Mouse (Mus musculus): ENCODE results near the gene Arvcf. TPM values are rescaled to one million over a fixed set of nuclear protein-coding genes. Genes with fewer than 3 reads are reported as not detected.

The Arvcf gene
- polyA plus RNA-seq, 1 experiment from 2014 or later = 8.7 TPM

GRCm38 (mm10) chr16:18325741-18326140, 22.2 kb upstream of the Arvcf start:
- ATAC-seq (ENCODE audit: low FRiP score, low TSS enrichment) (no peak), DNase-seq (ENCODE audit: low spot score) (no peak)
- H3K4me2 ChIP-seq (replicated peaks; ENCODE audit: low read depth) = no peak overlapping the region
- H3K4me1 ChIP-seq (replicated peaks; ENCODE audit: control insufficient read depth, insufficient read depth) = no peaks in the 10 kb centered on the region
- TF ChIP-seq CTCF (IDR thresholded peaks at IDR 0.05; ENCODE audit: low read depth) (no peak), EP300 (optimal IDR thresholded peaks at IDR 0.05) (no peak)
- no peak overlapping the region for H3K27ac ChIP-seq (replicated peaks)
- no peaks in the 10 kb centered on the region for H3K36me3 ChIP-seq (ENCODE audit: control insufficient read depth, insufficient read depth, low read length)
- 65% methylated on average over 4 of the region's 4 CpGs for WGBS
- no peak overlapping the region for H3K9ac ChIP-seq (ENCODE audit: low read length)
- no peaks in the 10 kb centered on the region for H3K27me3 ChIP-seq (ENCODE audit: control insufficient read depth, insufficient read depth, low read length)
- H3K4me3 ChIP-seq (ENCODE audit: low read depth, low read length) = no peak overlapping the region
- no peaks in the 10 kb centered on the region for H3K9me3 ChIP-seq (ENCODE audit: control insufficient read depth, low read length)

- Histone ChIP-seq H3K4me1 (replicated peaks; ENCODE audit: control insufficient read depth, insufficient read depth) (no peaks in the 10 kb centered on the region), H3K4me3 (ENCODE audit: low read depth, low read length) (no peak overlapping the region), H3K9me3 (ENCODE audit: control insufficient read depth, low read length) (no peaks in the 10 kb centered on the region), H3K9ac (ENCODE audit: low read length) (no peak overlapping the region), H3K36me3 (ENCODE audit: control insufficient read depth, insufficient read depth, low read length) (no peaks in the 10 kb centered on the region), H3K27me3 (ENCODE audit: control insufficient read depth, insufficient read depth, low read length) (no peaks in the 10 kb centered on the region), H3K27ac (replicated peaks) (no peak overlapping the region), H3K4me2 (replicated peaks; ENCODE audit: low read depth) (no peak overlapping the region)
- TF ChIP-seq CTCF (IDR thresholded peaks at IDR 0.05; ENCODE audit: low read depth) = no peak
- TF ChIP-seq EP300 (optimal IDR thresholded peaks at IDR 0.05) = no peak
- WGBS = 94% methylated on average over 9 of the region's 9 CpGs
- DNase-seq (ENCODE audit: low spot score) (no peak), ATAC-seq (ENCODE audit: low FRiP score, low TSS enrichment) (no peak)
Observed at GRCm38 (mm10) chr16:18327936-18328335, 20.0 kb upstream of the Arvcf start.

- H3K4me3 ChIP-seq (ENCODE audit: low read depth, low read length) = no peak overlapping the region
- no peaks in the 10 kb centered on the region for H3K36me3 ChIP-seq (ENCODE audit: control insufficient read depth, insufficient read depth, low read length)
- H3K4me1 ChIP-seq (replicated peaks; ENCODE audit: control insufficient read depth, insufficient read depth) = no peaks in the 10 kb centered on the region
- no peaks in the 10 kb centered on the region for H3K9me3 ChIP-seq (ENCODE audit: control insufficient read depth, low read length)
- DNase-seq (ENCODE audit: low spot score) = no peak
- no peak overlapping the region for H3K9ac ChIP-seq (ENCODE audit: low read length)
- no peaks in the 10 kb centered on the region for H3K27me3 ChIP-seq (ENCODE audit: control insufficient read depth, insufficient read depth, low read length)
- 81% methylated on average over 1 of the region's 1 CpGs for WGBS
- TF ChIP-seq CTCF (IDR thresholded peaks at IDR 0.05; ENCODE audit: low read depth) (no peak), EP300 (optimal IDR thresholded peaks at IDR 0.05) (no peak)
- H3K27ac ChIP-seq (replicated peaks) = no peak overlapping the region
- H3K4me2 ChIP-seq (replicated peaks; ENCODE audit: low read depth) = no peak overlapping the region
- no peak for ATAC-seq (ENCODE audit: low FRiP score, low TSS enrichment)
Observed at GRCm38 (mm10) chr16:18328524-18328923, 19.5 kb upstream of the Arvcf start.

GRCm38 (mm10) chr16:18333976-18334375, 14.0 kb upstream of the Arvcf start:
- H3K4me1 ChIP-seq (replicated peaks; ENCODE audit: control insufficient read depth, insufficient read depth) = no peaks in the 10 kb centered on the region
- H3K9me3 ChIP-seq (ENCODE audit: control insufficient read depth, low read length) = no peaks in the 10 kb centered on the region
- H3K27ac ChIP-seq (replicated peaks) = no peak overlapping the region
- no peak overlapping the region for H3K9ac ChIP-seq (ENCODE audit: low read length)
- WGBS = 83% methylated on average over 3 of the region's 3 CpGs
- no peaks in the 10 kb centered on the region for H3K36me3 ChIP-seq (ENCODE audit: control insufficient read depth, insufficient read depth, low read length)
- no peak for TF ChIP-seq EP300 (optimal IDR thresholded peaks at IDR 0.05)
- no peak for TF ChIP-seq CTCF (IDR thresholded peaks at IDR 0.05; ENCODE audit: low read depth)
- DNase-seq (ENCODE audit: low spot score) (no peak), ATAC-seq (ENCODE audit: low FRiP score, low TSS enrichment) (no peak)
- H3K4me3 ChIP-seq (ENCODE audit: low read depth, low read length) = no peak overlapping the region
- H3K4me2 ChIP-seq (replicated peaks; ENCODE audit: low read depth) = no peak overlapping the region
- no peaks in the 10 kb centered on the region for H3K27me3 ChIP-seq (ENCODE audit: control insufficient read depth, insufficient read depth, low read length)

- H3K9me3 ChIP-seq (ENCODE audit: control insufficient read depth, low read length) = no peaks in the 10 kb centered on the region
- no peak for TF ChIP-seq EP300 (optimal IDR thresholded peaks at IDR 0.05)
- TF ChIP-seq CTCF (IDR thresholded peaks at IDR 0.05; ENCODE audit: low read depth) = no peak
- H3K4me3 ChIP-seq (ENCODE audit: low read depth, low read length) = no peak overlapping the region
- no peak overlapping the region for H3K27ac ChIP-seq (replicated peaks)
- no peaks in the 10 kb centered on the region for H3K27me3 ChIP-seq (ENCODE audit: control insufficient read depth, insufficient read depth, low read length)
- WGBS = 93% methylated on average over 3 of the region's 3 CpGs
- no peak for DNase-seq (ENCODE audit: low spot score)
- H3K9ac ChIP-seq (ENCODE audit: low read length) = no peak overlapping the region
- H3K4me2 ChIP-seq (replicated peaks; ENCODE audit: low read depth) = no peak overlapping the region
- H3K4me1 ChIP-seq (replicated peaks; ENCODE audit: control insufficient read depth, insufficient read depth) = no peaks in the 10 kb centered on the region
- no peak for ATAC-seq (ENCODE audit: low FRiP score, low TSS enrichment)
- no peaks in the 10 kb centered on the region for H3K36me3 ChIP-seq (ENCODE audit: control insufficient read depth, insufficient read depth, low read length)
Observed at GRCm38 (mm10) chr16:18335981-18336380, 12.0 kb upstream of the Arvcf start.

GRCm38 (mm10) chr16:18337261-18337660, 10.7 kb upstream of the Arvcf start:
- Histone ChIP-seq H3K9ac (ENCODE audit: low read length) (no peak overlapping the region), H3K4me2 (replicated peaks; ENCODE audit: low read depth) (no peak overlapping the region), H3K9me3 (ENCODE audit: control insufficient read depth, low read length) (no peaks in the 10 kb centered on the region), H3K4me1 (replicated peaks; ENCODE audit: control insufficient read depth, insufficient read depth) (no peaks in the 10 kb centered on the region), H3K36me3 (ENCODE audit: control insufficient read depth, insufficient read depth, low read length) (no peaks in the 10 kb centered on the region), H3K4me3 (ENCODE audit: low read depth, low read length) (no peak overlapping the region), H3K27ac (replicated peaks) (no peak overlapping the region), H3K27me3 (ENCODE audit: control insufficient read depth, insufficient read depth, low read length) (no peaks in the 10 kb centered on the region)
- TF ChIP-seq CTCF (IDR thresholded peaks at IDR 0.05; ENCODE audit: low read depth) (no peak), EP300 (optimal IDR thresholded peaks at IDR 0.05) (no peak)
- ATAC-seq (ENCODE audit: low FRiP score, low TSS enrichment) = no peak
- no peak for DNase-seq (ENCODE audit: low spot score)
- 89% methylated on average over 4 of the region's 4 CpGs for WGBS
